Mouse (Mus musculus) limb, embryonic 12.5 days (tissue): ENCODE data around the gene Pmepa1. TPM values are rescaled to one million over a fixed set of nuclear protein-coding genes. Genes with fewer than 3 reads are reported as not detected.

Experiments
- ATAC-seq: fragments of 200-750 bp; cut with Nextera tagmentation; 2 replicates; pipeline ENCODE4 v1.8.0; 2017; ENCODE audit warnings: low read depth, moderate TSS enrichment; ENCODE audit not compliant: insufficient number of reproducible peaks, insufficient read depth, low FRiP score, low TSS enrichment
- H3K27ac ChIP-seq: fragments of 300-500 bp; sonication (generic); 2 replicates; pipeline ENCODE4 v1.5.1; 2016; ENCODE audit warnings: mild to moderate bottlenecking, moderate library complexity
- H3K27me3 ChIP-seq: fragments of 300-500 bp; sonication (generic); 2 replicates; pipeline ENCODE4 v1.6.1; 2016; ENCODE audit warnings: mild to moderate bottlenecking, moderate library complexity
- H3K36me3 ChIP-seq: fragments of 300-500 bp; sonication (generic); 2 replicates; pipeline ENCODE4 v1.6.1; 2016; ENCODE audit warnings: mild to moderate bottlenecking, moderate library complexity
- H3K4me1 ChIP-seq: fragments of 300-500 bp; sonication (generic); replicated peaks from 2 replicates; pipeline ENCODE4 v1.6.1; 2016
- H3K4me2 ChIP-seq: fragments of 300-500 bp; sonication (generic); 2 replicates; pipeline ENCODE4 v1.6.1; 2016; ENCODE audit warnings: mild to moderate bottlenecking, moderate library complexity
- H3K4me3 ChIP-seq: fragments of 300-500 bp; sonication (generic); replicated peaks from 2 replicates; pipeline ENCODE4 v1.5.1; 2016; ENCODE audit warnings: mild to moderate bottlenecking
- H3K9ac ChIP-seq: fragments of 300-500 bp; sonication (generic); replicated peaks from 2 replicates; pipeline ENCODE4 v1.6.1; 2016; ENCODE audit warnings: mild to moderate bottlenecking, moderate library complexity
- H3K9me3 ChIP-seq: fragments of 300-500 bp; sonication (generic); 2 replicates; pipeline ENCODE4 v1.6.1; 2016; ENCODE audit warnings: mild to moderate bottlenecking, moderate library complexity
- WGBS: fragments of 180-500 bp; shearing (Covaris S2); methylation state at CpG from one replicate; pipeline ENCODE4 v1.1.7; 2016; 5-methylcytosine and 5-hydroxymethylcytosine counted together
- polyA plus RNA-seq: library from polyadenylated mRNA; unstranded; fragments of >200 nt; fragmentation: Nextera tagmentation; extraction: Ambion mirVana; gene quantifications from 2 replicates; pipeline ENCODE4 v1.2.1, GENCODE M21; 2016

Pmepa1 gene
- polyA plus RNA-seq, 1 experiment from 2014 or later: 4.0 TPM

DNA sequence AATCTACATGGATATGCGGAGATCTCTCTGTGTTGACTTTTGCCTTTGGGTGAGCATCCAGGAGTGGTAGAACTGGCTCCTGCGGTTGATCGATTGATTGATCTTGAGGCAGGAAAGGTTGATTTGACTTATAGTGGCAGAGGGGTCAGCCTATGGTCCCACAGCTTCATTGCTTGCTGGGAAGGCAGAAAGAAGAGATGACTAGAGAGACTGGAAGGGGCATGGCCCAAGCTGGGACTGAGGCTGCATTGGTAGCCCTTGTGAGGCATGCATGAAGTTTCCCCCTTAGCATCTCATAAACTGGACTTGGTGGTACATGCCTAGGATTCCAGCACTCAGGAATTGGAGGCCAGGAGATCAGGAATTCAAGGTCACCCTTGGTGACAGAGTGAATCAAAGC is 69.3 kb downstream of the Pmepa1 start:
- Histone ChIP-seq H3K36me3 (no peaks in the 10 kb centered on the region), H3K27me3 (no peaks in the 10 kb centered on the region), H3K9me3 (0 out of 2 replicates have a peak, but pooled peaks cover 4% of the 10 kb centered on the region), H3K27ac (no peak overlapping the region), H3K4me3 (no peak overlapping the region), H3K4me1 (0 out of 2 replicates have a peak, but pooled peaks cover 10% of the 10 kb centered on the region), H3K4me2 (no peak overlapping the region), H3K9ac (no peak overlapping the region)
- ATAC-seq: no peak
- WGBS: 92% methylated on average over 3 of the region's 3 CpGs

DNA sequence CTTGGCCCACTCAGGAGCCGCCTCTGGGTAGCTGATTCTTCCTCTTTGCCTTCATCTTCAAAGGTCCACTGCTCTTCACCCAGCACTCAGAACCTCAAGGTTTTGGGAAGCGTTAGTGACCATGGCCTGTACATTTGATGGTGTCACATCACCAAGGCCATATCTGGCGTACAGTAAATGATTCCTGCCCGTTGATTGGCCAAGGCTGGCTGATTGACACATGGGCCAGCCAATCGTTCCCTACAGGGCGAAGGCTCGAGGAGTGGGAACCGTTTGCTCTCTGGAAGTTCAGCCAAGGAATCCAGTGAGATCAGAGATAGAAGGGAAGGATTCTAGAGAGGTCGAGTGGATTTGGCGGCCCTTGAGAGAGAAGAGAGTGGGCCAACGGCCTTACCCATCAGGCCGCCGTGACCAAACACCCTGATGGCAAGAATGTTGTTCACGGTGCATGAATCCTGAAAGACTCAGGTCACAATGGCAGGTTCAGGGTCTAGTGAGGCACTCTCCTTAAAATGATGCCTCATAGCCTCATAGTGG is 70.7 kb downstream of the Pmepa1 start:
- Histone ChIP-seq H3K4me1 (0 out of 2 replicates have a peak, but pooled peaks cover 10% of the 10 kb centered on the region), H3K27ac (no peak overlapping the region), H3K27me3 (no peaks in the 10 kb centered on the region), H3K9ac (no peak overlapping the region), H3K36me3 (no peaks in the 10 kb centered on the region), H3K4me2 (no peak overlapping the region), H3K4me3 (no peak overlapping the region), H3K9me3 (0 out of 2 replicates have a peak, but pooled peaks cover 4% of the 10 kb centered on the region)
- ATAC-seq: no peak
- 92% methylated on average over 14 of the region's 14 CpGs for WGBS

DNA sequence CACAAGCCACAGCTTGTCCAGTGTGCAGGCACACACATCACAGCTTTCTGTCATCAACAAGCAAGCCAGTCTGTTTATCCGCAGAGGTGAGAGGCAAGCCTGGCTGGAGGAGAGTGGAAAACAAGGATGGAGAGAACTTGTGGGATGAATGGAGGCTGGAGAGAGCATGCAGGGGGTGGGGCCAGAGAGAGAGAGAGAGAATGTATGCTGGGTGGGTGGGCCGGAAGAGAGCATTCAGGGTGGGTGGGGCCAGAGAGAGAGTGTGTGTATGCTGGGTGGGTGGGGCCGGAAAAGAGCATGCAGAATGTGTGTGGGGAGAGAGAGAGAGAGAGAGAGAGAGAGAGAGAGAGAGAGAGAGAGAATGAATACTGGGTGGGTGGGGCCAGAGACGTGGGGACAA is 71.7 kb downstream of the Pmepa1 start:
- Histone ChIP-seq H3K9me3 (peaks cover 4% of the 10 kb centered on the region; the same call in 1 of the 2 replicates), H3K4me2 (no peak overlapping the region), H3K4me3 (no peak overlapping the region), H3K9ac (0 out of 2 replicates have a peak overlapping the region, but pooled peaks have one; percentile 31), H3K27ac (no peak overlapping the region), H3K36me3 (no peaks in the 10 kb centered on the region), H3K4me1 (0 out of 2 replicates have a peak, but pooled peaks cover 10% of the 10 kb centered on the region), H3K27me3 (no peaks in the 10 kb centered on the region)
- no peak for ATAC-seq
- WGBS: 55% methylated on average over 4 of the region's 4 CpGs

DNA sequence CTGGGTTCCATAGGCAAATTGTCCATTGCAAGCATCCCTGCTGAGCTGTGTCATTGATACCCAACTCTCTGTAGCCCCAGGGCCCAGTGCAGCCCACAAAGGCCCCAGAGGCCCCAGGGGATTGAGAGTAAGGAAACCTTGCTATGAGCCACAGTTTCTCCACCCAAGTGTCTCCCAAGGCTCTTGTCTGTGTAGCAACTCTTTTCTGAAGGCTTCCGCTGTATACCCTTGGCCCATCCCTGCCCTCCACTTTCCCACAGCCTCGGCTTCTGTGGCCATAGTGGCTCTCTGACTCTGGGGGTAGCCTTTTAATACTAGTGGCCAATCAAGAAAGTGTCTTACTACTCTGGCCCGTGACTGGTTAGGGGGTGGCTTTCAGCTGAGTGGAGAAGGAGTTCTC is 72.6 kb downstream of the Pmepa1 start:
- Histone ChIP-seq H3K9me3 (peaks cover 4% of the 10 kb centered on the region; the same call in 1 of the 2 replicates), H3K36me3 (no peaks in the 10 kb centered on the region), H3K4me3 (no peak overlapping the region), H3K27me3 (no peaks in the 10 kb centered on the region), H3K9ac (no peak overlapping the region), H3K4me2 (no peak overlapping the region), H3K4me1 (0 out of 2 replicates have a peak, but pooled peaks cover 10% of the 10 kb centered on the region), H3K27ac (no peak overlapping the region)
- 82% methylated on average over 3 of the region's 3 CpGs for WGBS
- no peak for ATAC-seq

DNA sequence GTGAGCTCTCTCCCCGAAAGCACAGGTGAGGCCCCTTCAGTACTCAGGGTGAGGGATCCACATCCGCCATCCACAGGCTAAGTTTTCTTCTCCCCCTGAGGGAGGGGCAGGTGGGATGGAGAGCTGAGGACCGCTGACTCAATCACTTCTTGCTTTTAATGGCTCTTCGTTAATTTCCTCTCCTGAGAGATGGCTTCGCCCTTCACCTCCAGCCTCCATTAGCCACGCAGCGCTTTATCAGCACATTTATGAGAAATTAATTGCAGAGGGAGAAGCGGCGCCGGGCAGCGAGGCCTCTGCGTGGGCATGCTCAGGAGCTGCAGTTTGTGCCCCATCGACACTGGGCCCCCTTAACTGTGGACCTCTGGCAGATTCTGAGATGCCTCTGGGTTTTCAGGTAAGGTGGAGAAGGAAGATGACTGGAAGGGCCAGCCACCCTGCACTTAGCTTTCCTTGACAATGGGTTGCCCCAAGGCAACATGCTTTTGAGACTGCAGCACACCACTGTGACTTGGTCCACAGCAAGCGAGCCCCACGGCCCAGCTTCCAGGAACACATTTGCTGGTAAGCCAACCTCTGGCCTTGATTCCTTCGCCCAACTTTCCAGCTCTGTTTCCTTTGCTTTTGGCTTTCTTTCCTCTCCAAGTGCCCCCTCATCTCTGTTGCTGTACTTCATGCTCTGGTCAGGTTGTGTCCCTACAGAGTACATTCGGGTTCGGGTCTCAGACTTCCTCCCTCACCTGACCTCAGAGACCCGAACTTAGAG is 73.2 kb downstream of the Pmepa1 start:
- Histone ChIP-seq H3K27ac (no peak overlapping the region), H3K36me3 (no peaks in the 10 kb centered on the region), H3K4me1 (0 out of 2 replicates have a peak, but pooled peaks cover 10% of the 10 kb centered on the region), H3K27me3 (no peaks in the 10 kb centered on the region), H3K9ac (no peak overlapping the region), H3K9me3 (peaks cover 4% of the 10 kb centered on the region; the same call in 1 of the 2 replicates), H3K4me2 (no peak overlapping the region), H3K4me3 (no peak overlapping the region)
- 82% methylated on average over 19 of the region's 19 CpGs for WGBS
- no peak for ATAC-seq

DNA sequence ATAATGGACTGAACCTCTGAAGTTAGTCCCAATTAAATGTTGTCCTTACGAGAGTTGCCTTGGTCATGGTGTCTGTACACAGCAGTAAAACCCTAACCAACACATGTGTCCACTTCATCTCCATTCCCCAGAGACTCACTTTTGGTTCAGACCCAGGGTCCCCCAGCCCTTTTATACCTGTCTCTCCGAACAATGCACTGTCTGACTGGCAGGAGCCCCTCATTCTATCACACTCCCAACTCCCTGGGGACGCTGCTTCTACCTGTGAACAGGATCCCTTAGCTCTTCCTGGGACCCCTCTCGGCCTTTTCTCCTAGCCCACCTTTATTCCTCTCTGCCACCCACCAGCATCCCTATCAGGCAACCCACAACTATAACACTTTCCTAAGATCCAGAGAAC is 81.5 kb downstream of the Pmepa1 start:
- Histone ChIP-seq H3K27ac (no peak overlapping the region), H3K27me3 (no peaks in the 10 kb centered on the region; the same call in 1 of the 2 replicates), H3K4me2 (no peak overlapping the region), H3K9ac (no peak overlapping the region), H3K9me3 (peaks cover 3% of the 10 kb centered on the region; the same call in 1 of the 2 replicates), H3K36me3 (no peaks in the 10 kb centered on the region), H3K4me1 (no peaks in the 10 kb centered on the region), H3K4me3 (no peak overlapping the region)
- ATAC-seq: no peak
- 87% methylated on average over 4 of the region's 4 CpGs for WGBS

DNA sequence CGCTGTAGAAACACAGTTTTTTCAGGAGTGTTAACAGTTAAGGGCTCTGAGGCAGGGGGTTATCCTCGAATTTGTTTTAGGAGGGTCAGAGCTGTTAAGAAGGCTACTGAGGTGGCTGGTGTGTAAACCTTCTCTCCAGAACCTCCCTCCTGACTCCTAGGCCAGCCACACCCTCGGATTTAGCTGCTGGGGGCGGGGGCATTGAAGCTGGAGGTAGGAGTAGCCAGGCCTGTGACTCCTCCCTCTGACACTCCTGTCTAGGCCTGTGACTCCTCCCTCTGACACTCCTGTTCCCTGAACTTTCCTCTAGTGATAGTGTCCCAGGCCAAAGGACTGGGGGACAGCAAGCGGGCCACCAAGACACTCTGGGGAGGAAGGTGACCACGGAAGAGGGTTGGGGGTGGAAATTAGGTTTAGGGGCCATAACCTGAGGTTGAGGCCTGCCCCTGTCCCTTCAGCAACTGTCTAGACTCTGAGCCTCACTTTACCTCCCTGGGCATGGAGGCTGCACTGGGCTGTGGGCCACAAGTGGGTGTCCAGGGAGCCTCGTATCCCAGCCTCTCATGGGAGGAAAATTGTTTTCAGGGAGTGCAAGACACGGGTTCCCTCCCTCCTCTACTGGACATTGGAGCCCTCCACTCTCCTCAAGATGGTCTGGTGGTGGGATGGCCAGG is 89.0 kb downstream of the Pmepa1 start:
- Histone ChIP-seq H3K36me3 (no peaks in the 10 kb centered on the region), H3K4me3 (no peak overlapping the region), H3K4me2 (no peak overlapping the region), H3K9me3 (no peaks in the 10 kb centered on the region), H3K4me1 (peaks cover 2% of the 10 kb centered on the region; the same call in 1 of the 2 replicates), H3K27ac (no peak overlapping the region), H3K9ac (no peak overlapping the region), H3K27me3 (peaks cover 25% of the 10 kb centered on the region)
- no peak for ATAC-seq
- 32% methylated on average over 8 of the region's 8 CpGs for WGBS

DNA sequence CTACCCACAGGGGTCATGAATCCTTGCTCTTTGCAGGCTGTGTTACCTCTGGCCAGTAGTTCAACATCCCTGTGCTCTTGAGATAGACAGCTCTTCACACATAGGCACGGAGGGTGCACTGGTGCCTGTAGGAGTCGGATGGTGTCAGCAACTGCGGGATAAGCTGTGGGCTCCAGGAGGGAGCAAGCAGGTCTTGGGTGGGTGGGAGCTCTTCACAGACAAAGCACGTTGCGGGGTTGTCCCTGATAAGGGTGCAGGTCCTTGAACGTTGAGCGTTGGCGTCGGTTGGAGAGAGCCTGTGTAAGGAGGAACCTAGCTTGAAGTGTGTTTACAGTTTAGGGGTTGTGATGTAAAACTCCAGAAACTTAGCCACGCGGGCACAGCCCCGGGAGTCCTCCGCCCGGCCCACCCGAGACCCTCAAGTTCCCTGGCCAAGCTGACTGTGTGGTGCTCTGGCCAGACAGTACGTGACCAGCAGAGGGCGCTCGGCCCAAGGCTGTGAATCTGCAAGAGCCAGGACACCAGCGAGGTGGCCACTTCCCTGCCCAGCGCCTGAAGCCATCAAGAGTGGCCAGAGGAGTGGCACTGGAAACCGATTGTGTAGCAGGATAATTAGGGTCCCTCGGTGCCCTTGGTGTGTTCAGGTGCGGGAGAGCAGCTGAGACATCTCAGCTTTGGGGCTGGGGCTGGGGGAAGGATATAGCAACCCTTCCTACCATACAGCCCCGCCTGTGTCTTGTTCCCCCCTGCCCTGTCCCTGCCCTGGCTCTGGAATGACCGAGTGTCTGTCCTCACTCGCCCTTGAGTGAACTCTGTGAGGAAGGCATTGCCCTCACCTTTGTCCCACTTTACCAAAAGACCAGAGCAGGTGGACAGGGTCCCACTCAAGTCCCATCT is 90.0 kb downstream of the Pmepa1 start:
- peaks cover 7% of the 10 kb centered on the region for H3K4me1 ChIP-seq
- no peaks in the 10 kb centered on the region for H3K36me3 ChIP-seq
- no peaks in the 10 kb centered on the region for H3K9me3 ChIP-seq
- WGBS: 32% methylated on average over 26 of the region's 26 CpGs
- no peak overlapping the region for H3K4me2 ChIP-seq
- H3K27ac ChIP-seq: no peak overlapping the region
- H3K4me3 ChIP-seq: no peak overlapping the region
- H3K9ac ChIP-seq: no peak overlapping the region
- H3K27me3 ChIP-seq: peaks cover 25% of the 10 kb centered on the region
- 0 out of 2 replicates have a peak, but pooled peaks have one; percentile 23 for ATAC-seq

DNA sequence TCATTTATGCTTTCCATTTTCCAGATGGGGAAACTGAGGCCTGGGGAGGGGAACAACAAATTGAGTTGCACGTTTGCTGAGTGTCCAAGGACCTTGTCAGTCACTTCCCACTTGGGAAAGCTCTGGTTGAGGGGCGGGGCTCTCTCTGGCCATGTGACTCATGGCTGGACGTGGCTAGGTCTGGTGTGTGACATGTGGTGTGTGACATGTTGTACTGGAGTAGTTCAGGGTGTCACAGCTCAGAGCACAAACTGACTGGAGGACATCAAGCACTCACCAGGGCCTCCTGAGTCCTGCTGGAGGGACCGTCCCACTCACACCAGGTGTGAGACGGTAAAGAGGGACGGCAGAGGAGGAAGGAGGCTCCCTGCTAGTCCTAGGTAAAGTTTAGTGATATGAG is 91.1 kb downstream of the Pmepa1 start:
- Histone ChIP-seq H3K4me3 (no peak overlapping the region), H3K9ac (no peak overlapping the region), H3K27me3 (peaks cover 34% of the 10 kb centered on the region), H3K36me3 (no peaks in the 10 kb centered on the region), H3K27ac (no peak overlapping the region), H3K4me2 (no peak overlapping the region), H3K4me1 (peaks cover 14% of the 10 kb centered on the region), H3K9me3 (no peaks in the 10 kb centered on the region)
- no peak for ATAC-seq
- WGBS: 68% methylated on average over 6 of the region's 6 CpGs

DNA sequence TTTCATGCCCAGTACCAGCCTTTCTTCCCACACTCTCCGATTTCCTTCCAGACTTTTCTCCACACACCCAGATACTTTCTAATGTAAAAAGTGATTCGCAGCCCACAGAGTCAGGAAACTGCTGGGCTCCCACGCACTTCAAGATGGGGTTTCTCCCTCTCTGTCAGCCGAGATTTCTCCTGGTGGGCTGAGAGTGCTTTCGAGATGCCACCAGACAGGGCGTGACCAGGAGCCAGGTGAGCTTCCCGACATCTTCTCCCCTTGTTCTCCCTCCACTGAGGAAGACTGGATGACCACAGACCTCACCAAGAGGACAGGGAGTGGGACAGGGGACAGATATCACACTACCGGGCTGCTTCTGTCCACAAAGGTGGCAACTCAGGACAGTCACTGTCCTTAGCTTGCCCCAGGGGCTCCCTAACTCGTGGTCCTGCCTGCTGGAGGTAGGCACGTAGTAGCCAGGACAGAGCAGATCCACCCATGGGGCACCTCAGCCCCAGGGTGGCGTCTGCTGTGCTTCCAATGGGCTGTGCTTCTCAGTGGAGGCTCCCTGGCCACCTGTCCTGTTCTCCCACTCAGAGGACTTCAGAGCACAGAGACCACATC is 91.8 kb downstream of the Pmepa1 start:
- no peak overlapping the region for H3K9ac ChIP-seq
- no peaks in the 10 kb centered on the region for H3K9me3 ChIP-seq
- peaks cover 14% of the 10 kb centered on the region for H3K4me1 ChIP-seq
- H3K27me3 ChIP-seq: peaks cover 38% of the 10 kb centered on the region
- no peak overlapping the region for H3K4me3 ChIP-seq
- H3K27ac ChIP-seq: no peak overlapping the region
- no peaks in the 10 kb centered on the region for H3K36me3 ChIP-seq
- H3K4me2 ChIP-seq: no peak overlapping the region
- 60% methylated on average over 11 of the region's 11 CpGs for WGBS
- 0 out of 2 replicates have a peak, but pooled peaks have one; percentile 27 for ATAC-seq
